Mouse (Mus musculus): ENCODE results near the gene Vmn1r205. TPM values are rescaled to one million over a fixed set of nuclear protein-coding genes. Genes with fewer than 3 reads are reported as not detected.
"Not testable (repeated sequence)": the region's sequence is repeated elsewhere in the genome, so short reads cannot be mapped to it uniquely, and the experiment has no call there.

Gene Vmn1r205
- not detected in 2 replicates for polyA plus RNA-seq (2014; fragmentation: Nextera tagmentation; extraction: Ambion mirVana)

DNA sequence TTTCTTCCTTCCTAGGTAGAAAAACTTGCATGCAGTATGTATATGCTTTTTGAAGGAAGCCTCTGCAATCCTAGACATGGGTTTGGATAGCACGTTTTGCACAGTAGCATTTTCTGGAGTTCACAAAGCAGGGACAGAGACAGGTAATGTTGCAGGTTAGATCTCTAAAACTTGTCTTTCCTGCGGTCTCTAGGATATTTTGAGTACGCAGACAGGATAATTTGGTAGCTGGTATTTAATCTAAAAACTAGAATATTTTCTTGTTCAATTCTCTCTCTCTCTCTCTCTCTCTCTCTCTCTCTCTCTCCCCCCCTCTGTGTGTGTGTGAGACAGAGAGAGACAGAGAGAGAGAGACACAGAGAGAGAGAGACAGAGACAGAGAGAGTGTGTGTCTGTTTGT lies at the start of gene Vmn1r205:
Gene Vmn1r205, minus strand, starts transcription at position 101 of the 400 bp plus-strand sequence.
- DNase-seq (ENCODE audit: low spot score) = no peak
- Histone ChIP-seq H3K36me3 (ENCODE audit: control insufficient read depth, insufficient read depth, low read length) (no peaks in the 10 kb centered on the region), H3K9ac (ENCODE audit: low read length) (no peak within 1 kb of the TSS), H3K4me2 (ENCODE audit: low read depth) (no peak within 1 kb of the TSS), H3K4me3 (ENCODE audit: low read depth, low read length) (no peak within 1 kb of the TSS), H3K27me3 (ENCODE audit: control insufficient read depth, insufficient read depth, low read length) (no peaks in the 10 kb centered on the region), H3K9me3 (ENCODE audit: control insufficient read depth, low read length) (no peaks in the 10 kb centered on the region), H3K27ac (ENCODE audit: low read depth, low read length) (no peak within 1 kb of the TSS), H3K4me1 (ENCODE audit: control insufficient read depth, insufficient read depth, low read length) (no peaks in the 10 kb centered on the region)
- ATAC-seq (ENCODE audit: insufficient read depth, low FRiP score, low TSS enrichment) = no peak
- 94% methylated on average over 3 of the region's 3 CpGs for WGBS

DNA sequence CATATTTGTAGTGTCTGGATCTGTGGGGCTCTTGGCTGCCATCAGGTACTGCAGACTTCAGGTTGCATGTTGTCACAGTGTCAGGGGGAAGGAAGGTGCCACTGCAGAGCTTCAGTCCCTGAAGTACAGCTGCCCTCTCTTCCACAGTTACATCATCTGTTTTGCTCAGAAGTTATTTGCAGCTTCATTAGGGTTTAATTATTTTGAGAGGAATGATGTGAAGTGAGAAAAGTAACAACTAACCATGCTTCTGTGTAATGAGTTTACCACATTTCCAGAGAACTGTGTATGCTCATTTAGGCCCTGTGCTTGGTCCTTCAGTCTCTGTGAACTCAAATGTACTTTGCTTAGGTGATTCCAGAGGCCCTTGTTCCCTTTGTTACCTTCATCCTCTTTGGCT lies 31.4 kb upstream of the Vmn1r205 start, which contains the start of gene Vmn1r206:
Gene Vmn1r206, minus strand, starts transcription at position 101 of the 400 bp plus-strand sequence.
- not testable (repeated sequence) for H3K36me3 ChIP-seq (ENCODE audit: control insufficient read depth, insufficient read depth, low read length); H3K9me3 ChIP-seq (ENCODE audit: control insufficient read depth, low read length); DNase-seq (ENCODE audit: low spot score); ATAC-seq (ENCODE audit: insufficient read depth, low FRiP score, low TSS enrichment); H3K27me3 ChIP-seq (ENCODE audit: control insufficient read depth, insufficient read depth, low read length); H3K4me3 ChIP-seq (ENCODE audit: low read depth, low read length); H3K4me2 ChIP-seq (ENCODE audit: low read depth); H3K4me1 ChIP-seq (ENCODE audit: control insufficient read depth, insufficient read depth, low read length); H3K27ac ChIP-seq (ENCODE audit: low read depth, low read length); H3K9ac ChIP-seq (ENCODE audit: low read length)

DNA sequence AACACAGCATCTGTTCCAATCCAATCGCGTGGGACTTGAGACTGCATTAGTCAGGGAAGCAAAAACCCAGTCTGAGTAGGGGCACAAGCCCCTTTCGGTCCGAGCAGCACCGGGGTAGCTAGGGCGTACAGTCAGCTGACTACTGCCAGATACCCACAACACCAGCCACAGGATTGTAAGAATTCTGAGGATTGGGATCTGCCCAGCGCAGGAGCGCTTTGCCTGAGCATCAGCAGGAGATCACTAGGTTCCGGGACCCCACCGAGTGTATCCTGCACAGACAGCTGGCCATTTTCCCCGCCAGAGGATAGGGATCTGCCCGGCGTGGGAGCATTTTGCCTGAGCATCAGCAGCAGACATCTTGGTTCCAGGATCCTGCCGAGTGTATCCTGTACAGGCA lies 9.5 kb downstream of the Vmn1r205 start:
- H3K27me3 ChIP-seq (ENCODE audit: control insufficient read depth, insufficient read depth, low read length); H3K36me3 ChIP-seq (ENCODE audit: control insufficient read depth, insufficient read depth, low read length); H3K9ac ChIP-seq (ENCODE audit: low read length); H3K27ac ChIP-seq (ENCODE audit: low read depth, low read length); H3K4me2 ChIP-seq (ENCODE audit: low read depth); H3K4me1 ChIP-seq (ENCODE audit: control insufficient read depth, insufficient read depth, low read length); H3K4me3 ChIP-seq (ENCODE audit: low read depth, low read length); ATAC-seq (ENCODE audit: insufficient read depth, low FRiP score, low TSS enrichment); H3K9me3 ChIP-seq (ENCODE audit: control insufficient read depth, low read length); DNase-seq (ENCODE audit: low spot score): not testable (repeated sequence)
- WGBS = 77% methylated on average over 14 of the region's 14 CpGs

DNA sequence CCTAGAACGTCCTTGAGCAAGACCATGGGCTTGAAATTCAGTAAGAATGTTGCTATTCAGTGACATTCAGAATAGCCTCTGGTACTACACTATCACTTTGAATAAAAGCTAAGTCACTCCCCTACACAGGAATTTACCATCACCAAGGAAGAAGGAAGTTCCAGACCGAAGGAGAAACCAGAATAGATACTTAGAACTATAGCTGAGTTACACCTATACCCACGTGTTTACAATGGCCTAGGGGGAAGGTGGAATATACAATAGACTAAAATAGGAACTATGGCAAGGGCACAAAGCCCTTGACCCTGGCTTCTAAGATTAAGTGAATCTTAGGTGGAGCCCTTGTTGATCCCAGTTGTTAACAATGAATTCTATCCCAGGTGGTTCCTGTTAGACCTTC lies 17.9 kb downstream of the Vmn1r205 start:
- DNase-seq (ENCODE audit: low spot score); H3K36me3 ChIP-seq (ENCODE audit: control insufficient read depth, insufficient read depth, low read length); H3K27ac ChIP-seq (ENCODE audit: low read depth, low read length); H3K9me3 ChIP-seq (ENCODE audit: control insufficient read depth, low read length); H3K4me1 ChIP-seq (ENCODE audit: control insufficient read depth, insufficient read depth, low read length); H3K27me3 ChIP-seq (ENCODE audit: control insufficient read depth, insufficient read depth, low read length); H3K9ac ChIP-seq (ENCODE audit: low read length); H3K4me2 ChIP-seq (ENCODE audit: low read depth); H3K4me3 ChIP-seq (ENCODE audit: low read depth, low read length); ATAC-seq (ENCODE audit: insufficient read depth, low FRiP score, low TSS enrichment): not testable (repeated sequence)
- WGBS = 88% methylated on average over 3 of the region's 3 CpGs

DNA sequence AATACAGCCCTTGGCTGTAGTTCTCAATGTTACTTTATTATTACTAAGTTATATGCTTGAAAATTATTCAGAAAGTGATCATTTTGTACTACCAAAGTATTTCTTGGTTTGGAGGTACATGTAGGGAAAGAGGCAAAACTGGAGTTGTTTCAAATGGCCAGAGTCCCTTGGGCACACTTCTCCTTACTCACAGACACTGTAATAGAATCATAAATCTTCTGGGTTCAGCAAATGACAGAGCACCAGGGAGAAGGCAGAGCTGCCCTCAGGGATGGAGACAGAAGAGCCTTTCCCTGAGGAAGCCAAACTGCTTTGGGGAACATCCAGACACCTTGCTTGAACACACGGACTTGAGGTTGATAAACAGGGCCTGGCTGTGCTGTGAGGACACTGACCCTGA lies 39.9 kb downstream of the Vmn1r205 start, which contains the start of gene Vmn1r204:
Gene Vmn1r204, plus strand, starts transcription at position 301 of the 400 bp plus-strand sequence.
- not testable (repeated sequence) for H3K4me2 ChIP-seq (ENCODE audit: low read depth); H3K9ac ChIP-seq (ENCODE audit: low read length); H3K27ac ChIP-seq (ENCODE audit: low read depth, low read length); H3K36me3 ChIP-seq (ENCODE audit: control insufficient read depth, insufficient read depth, low read length); H3K4me1 ChIP-seq (ENCODE audit: control insufficient read depth, insufficient read depth, low read length); H3K4me3 ChIP-seq (ENCODE audit: low read depth, low read length); DNase-seq (ENCODE audit: low spot score); H3K27me3 ChIP-seq (ENCODE audit: control insufficient read depth, insufficient read depth, low read length); ATAC-seq (ENCODE audit: insufficient read depth, low FRiP score, low TSS enrichment); H3K9me3 ChIP-seq (ENCODE audit: control insufficient read depth, low read length)
- WGBS = 70% methylated on average over 1 of the region's 1 CpGs

Other genes starting within 250 kb of the Vmn1r205 start
- gene Vmn1r198, start 242.6 kb downstream of the Vmn1r205 start, polyA plus RNA-seq (2014; fragmentation: Nextera tagmentation; extraction: Ambion mirVana) = not detected in 2 replicates
- not detected in 2 replicates for gene Vmn1r199, start 213.2 kb downstream of the Vmn1r205 start, polyA plus RNA-seq (2014; fragmentation: Nextera tagmentation; extraction: Ambion mirVana)
- gene Vmn1r200, start 202.6 kb downstream of the Vmn1r205 start, polyA plus RNA-seq (2014; fragmentation: Nextera tagmentation; extraction: Ambion mirVana) = not detected in 2 replicates
- gene Vmn1r201, start 121.1 kb downstream of the Vmn1r205 start, polyA plus RNA-seq (2014; fragmentation: Nextera tagmentation; extraction: Ambion mirVana) = not detected in 2 replicates
- gene Vmn1r202, start 87.6 kb downstream of the Vmn1r205 start, polyA plus RNA-seq (2014; fragmentation: Nextera tagmentation; extraction: Ambion mirVana) = not detected in 2 replicates
- not detected in 2 replicates for gene Vmn1r203, start 74.9 kb downstream of the Vmn1r205 start, polyA plus RNA-seq (2014; fragmentation: Nextera tagmentation; extraction: Ambion mirVana)
- gene Vmn1r204, start 39.8 kb downstream of the Vmn1r205 start, polyA plus RNA-seq (2014; fragmentation: Nextera tagmentation; extraction: Ambion mirVana) = not detected in 2 replicates
- not detected in 2 replicates for gene Vmn1r206, start 31.3 kb upstream of the Vmn1r205 start, polyA plus RNA-seq (2014; fragmentation: Nextera tagmentation; extraction: Ambion mirVana)
- not detected in 2 replicates for gene Vmn1r207-ps, start 136.6 kb upstream of the Vmn1r205 start, polyA plus RNA-seq (2014; fragmentation: Nextera tagmentation; extraction: Ambion mirVana)
- gene Vmn1r208, start 184.4 kb upstream of the Vmn1r205 start, polyA plus RNA-seq (2014; fragmentation: Nextera tagmentation; extraction: Ambion mirVana) = not detected in 2 replicates
- not detected in 2 replicates for gene Vmn1r209, start 216.7 kb upstream of the Vmn1r205 start, polyA plus RNA-seq (2014; fragmentation: Nextera tagmentation; extraction: Ambion mirVana)
- not detected in 2 replicates for gene Vmn1r210, start 238.3 kb upstream of the Vmn1r205 start, polyA plus RNA-seq (2014; fragmentation: Nextera tagmentation; extraction: Ambion mirVana)

All from neural tube, embryonic 11.5 days (tissue).